Mouse (Mus musculus) liver, embryonic 11.5 days (tissue): ENCODE data around the gene Crtc1. TPM values are rescaled to one million over a fixed set of nuclear protein-coding genes. Genes with fewer than 3 reads are reported as not detected.

Experiments used
- ATAC-seq: fragments of 200-750 bp; cut with Nextera tagmentation; replicated peaks from 2 replicates; pipeline ENCODE4 v1.8.0; 2017; ENCODE audit warnings: moderate number of reproducible peaks, mild to moderate bottlenecking, moderate TSS enrichment, moderate library complexity; ENCODE audit not compliant: low FRiP score
- DNase-seq: peaks from one replicate; pipeline ENCODE4 v3.0.0-alpha.2; 2017; ENCODE audit warnings: low spot score
- H3K27ac ChIP-seq: fragments of 300-500 bp; sonication (generic); 2 replicates; pipeline ENCODE4 v1.5.1; 2014; ENCODE audit warnings: mild to moderate bottlenecking, low read depth, low read length, control low read depth
- H3K27me3 ChIP-seq: fragments of 300-500 bp; sonication (generic); replicated peaks from 2 replicates; pipeline ENCODE4 v1.6.1; 2014; ENCODE audit warnings: low read length, mixed read lengths; ENCODE audit not compliant: control insufficient read depth, insufficient read depth
- H3K36me3 ChIP-seq: fragments of 300-500 bp; sonication (generic); 2 replicates; pipeline ENCODE4 v1.6.1; 2014; ENCODE audit warnings: mild to moderate bottlenecking, low read length, moderate library complexity, mixed read lengths; ENCODE audit not compliant: control insufficient read depth, insufficient read depth
- H3K4me1 ChIP-seq: fragments of 300-500 bp; sonication (generic); replicated peaks from 2 replicates; pipeline ENCODE4 v1.6.1; 2014; ENCODE audit warnings: low read length, mixed read lengths; ENCODE audit not compliant: control insufficient read depth, insufficient read depth
- H3K4me2 ChIP-seq: fragments of 300-500 bp; sonication (generic); 2 replicates; pipeline ENCODE4 v1.6.1; 2014; ENCODE audit warnings: mild to moderate bottlenecking, control low read depth, moderate library complexity
- H3K4me3 ChIP-seq: fragments of 300-500 bp; sonication (generic); 2 replicates; pipeline ENCODE4 v1.5.1; 2014; ENCODE audit warnings: low read depth, low read length, control low read depth
- H3K9ac ChIP-seq: fragments of 300-500 bp; sonication (generic); 2 replicates; pipeline ENCODE4 v1.6.1; 2014; ENCODE audit warnings: low read depth, low read length, control low read depth
- H3K9me3 ChIP-seq: fragments of 300-500 bp; sonication (generic); 2 replicates; pipeline ENCODE4 v1.6.1; 2016; ENCODE audit warnings: low read length, inconsistent platforms, mixed read lengths; ENCODE audit not compliant: control insufficient read depth
- WGBS: fragments of 180-500 bp; shearing (Covaris S2); extraction: QIAGEN DNeasy Blood & Tissue Kit; methylation state at CpG from one replicate; pipeline ENCODE4 v1.1.7; 2014; 5-methylcytosine and 5-hydroxymethylcytosine counted together
- polyA plus RNA-seq: library from polyadenylated mRNA; unstranded; fragments of >200 nt; fragmentation: Nextera tagmentation; extraction: Ambion mirVana; gene quantifications from 2 replicates; pipeline ENCODE4 v1.2.1, GENCODE M21; 2014

Gene Crtc1
- polyA plus RNA-seq, 1 experiment from 2014 or later: 11.3 TPM

DNA sequence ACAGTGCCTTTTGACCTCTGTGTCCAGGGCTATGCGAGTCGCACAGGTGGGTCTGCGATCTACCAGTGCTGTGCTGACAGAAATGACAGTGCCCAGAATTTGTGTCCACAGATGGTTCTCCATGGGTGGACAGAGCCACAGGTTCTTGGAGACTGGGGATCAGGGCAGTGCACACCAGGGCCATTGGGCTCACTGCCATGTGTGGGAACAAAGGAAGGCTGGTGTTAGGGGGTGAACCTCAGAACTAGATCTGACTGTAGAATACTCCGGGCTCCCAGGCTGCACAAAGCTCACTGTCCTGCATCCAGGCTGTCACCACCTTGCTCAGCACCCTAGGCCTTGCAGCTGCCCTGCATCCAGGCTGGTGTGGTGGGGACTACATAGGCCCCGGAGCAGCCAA is 29.1 kb downstream of the Crtc1 start:
- ATAC-seq (no peak), DNase-seq (no peak)
- no peak overlapping the region for H3K4me2 ChIP-seq
- H3K36me3 ChIP-seq: no peaks in the 10 kb centered on the region
- H3K4me1 ChIP-seq: peaks cover 22% of the 10 kb centered on the region
- 91% methylated on average over 5 of the region's 5 CpGs for WGBS
- no peaks in the 10 kb centered on the region for H3K27me3 ChIP-seq
- H3K4me3 ChIP-seq: no peak overlapping the region
- H3K9ac ChIP-seq: no peak overlapping the region
- H3K27ac ChIP-seq: no peak overlapping the region
- H3K9me3 ChIP-seq: no peaks in the 10 kb centered on the region

DNA sequence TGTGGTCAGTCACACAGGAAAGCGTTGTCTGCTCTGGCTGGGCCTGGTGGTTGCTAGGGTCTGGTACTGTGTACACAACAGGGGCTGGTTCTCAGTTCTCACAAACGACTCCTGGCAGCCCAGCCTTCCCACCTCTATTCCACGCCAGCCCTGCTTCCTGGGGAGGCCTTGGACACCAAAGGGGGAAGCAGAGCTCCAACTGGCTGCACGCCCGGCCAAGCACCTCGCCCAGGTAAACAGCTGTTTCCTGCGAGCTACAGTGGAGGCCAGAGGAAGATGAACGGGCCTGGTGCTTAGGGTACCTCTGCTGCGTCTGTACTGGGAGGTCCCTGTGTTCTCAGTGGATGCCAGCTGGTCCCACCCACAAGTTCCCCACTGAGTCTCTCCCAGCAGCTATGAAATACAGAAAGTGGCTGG is 29.9 kb downstream of the Crtc1 start:
- Histone ChIP-seq H3K27ac (no peak overlapping the region), H3K9me3 (no peaks in the 10 kb centered on the region), H3K9ac (no peak overlapping the region), H3K36me3 (peaks cover 2% of the 10 kb centered on the region; the same call in 1 of the 2 replicates), H3K4me3 (no peak overlapping the region), H3K4me2 (no peak overlapping the region), H3K4me1 (peaks cover 22% of the 10 kb centered on the region), H3K27me3 (no peaks in the 10 kb centered on the region)
- ATAC-seq (no peak), DNase-seq (no peak)
- 65% methylated on average over 9 of the region's 9 CpGs for WGBS

DNA sequence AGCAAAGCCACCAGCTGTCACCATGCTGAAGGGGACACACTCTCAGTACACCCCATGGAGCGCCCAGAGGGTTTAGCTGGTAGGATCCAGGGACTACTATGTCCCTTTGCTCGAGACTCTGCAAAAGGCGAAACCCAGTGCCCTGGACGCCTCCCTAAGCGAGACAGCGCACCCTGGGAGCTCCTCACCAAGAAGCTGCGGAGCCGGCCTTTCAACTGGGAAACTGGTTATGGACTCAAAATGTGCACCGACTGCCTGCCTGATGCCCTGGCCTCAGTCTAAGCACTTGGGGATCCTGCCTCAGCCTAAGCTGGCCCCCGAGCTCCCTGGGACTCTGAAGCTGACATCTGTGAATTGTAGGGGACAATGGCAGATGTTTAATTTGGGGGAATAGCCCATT is 30.4 kb downstream of the Crtc1 start:
- 87% methylated on average over 10 of the region's 10 CpGs for WGBS

DNA sequence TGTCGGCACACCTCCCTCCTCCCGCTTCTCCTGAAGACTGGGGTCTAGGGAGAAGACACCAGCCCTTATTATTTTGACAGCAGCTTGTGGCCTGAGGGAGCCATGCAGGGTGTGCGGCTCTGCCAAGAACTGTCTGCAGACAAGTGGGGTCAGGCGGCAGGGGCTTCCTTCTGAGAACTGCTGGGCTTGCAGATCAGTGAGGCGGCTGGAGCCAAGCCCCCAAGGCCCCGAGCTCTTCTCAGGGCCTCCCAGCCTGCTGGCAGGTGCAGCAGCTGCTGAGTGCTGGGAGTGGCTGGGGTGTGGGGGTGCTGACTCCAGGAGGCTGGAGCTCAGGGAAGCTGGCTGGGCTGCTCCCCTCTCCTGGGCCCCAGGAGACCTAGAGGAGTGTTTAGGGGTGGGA is 31.1 kb downstream of the Crtc1 start:
- WGBS: 80% methylated on average over 6 of the region's 6 CpGs
- Histone ChIP-seq H3K27ac (no peak overlapping the region), H3K9me3 (no peaks in the 10 kb centered on the region), H3K4me2 (no peak overlapping the region), H3K27me3 (no peaks in the 10 kb centered on the region), H3K36me3 (peaks cover 4% of the 10 kb centered on the region; the same call in 1 of the 2 replicates), H3K4me1 (peaks cover 19% of the 10 kb centered on the region), H3K9ac (no peak overlapping the region), H3K4me3 (no peak overlapping the region)
- no peak for DNase-seq
- ATAC-seq: no peak

More for the DNA sequence above, 30.4 kb downstream of the Crtc1 start:
- no peak overlapping the region for H3K9ac ChIP-seq
- H3K4me1 ChIP-seq: peaks cover 19% of the 10 kb centered on the region
- no peak overlapping the region for H3K4me3 ChIP-seq
- DNase-seq: no peak
- H3K27me3 ChIP-seq: no peaks in the 10 kb centered on the region
- peaks cover 4% of the 10 kb centered on the region; the same call in 1 of the 2 replicates for H3K36me3 ChIP-seq
- H3K4me2 ChIP-seq: no peak overlapping the region
- no peaks in the 10 kb centered on the region for H3K9me3 ChIP-seq
- no peak for ATAC-seq
- no peak overlapping the region for H3K27ac ChIP-seq

DNA sequence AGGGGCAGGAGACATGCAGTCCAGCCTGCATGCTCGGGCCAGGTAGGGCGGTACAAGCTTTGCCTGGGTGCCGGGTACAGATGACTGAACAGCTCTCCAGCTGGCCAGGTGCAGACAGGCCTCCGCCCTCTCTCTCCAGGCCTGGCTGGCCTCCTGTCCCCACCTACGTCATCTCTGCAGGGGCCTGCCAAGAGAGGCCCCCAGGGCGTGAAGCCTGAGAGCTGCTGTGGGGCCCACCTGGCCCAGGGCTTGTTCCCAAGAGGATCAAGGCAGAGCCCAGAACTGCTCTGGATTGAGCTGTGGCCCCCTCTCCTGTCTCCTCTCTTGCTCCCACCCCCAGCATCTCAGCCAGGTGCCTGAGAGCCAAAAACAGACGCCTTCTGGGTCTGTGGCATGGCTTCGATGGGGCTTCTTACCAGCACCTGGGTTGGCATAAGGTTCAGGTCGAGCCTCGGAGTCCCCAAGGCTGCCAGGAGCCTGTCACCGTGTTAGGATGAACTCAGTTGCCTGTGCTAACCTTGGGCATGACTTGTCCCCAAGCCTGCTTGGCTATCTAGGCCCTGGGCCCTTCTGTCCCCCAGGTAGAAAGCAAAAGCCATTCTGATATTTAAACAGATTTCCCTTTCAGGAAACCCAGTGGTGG is 32.8 kb downstream of the Crtc1 start:
- Histone ChIP-seq H3K36me3 (peaks cover 4% of the 10 kb centered on the region; the same call in 1 of the 2 replicates), H3K4me1 (peaks cover 19% of the 10 kb centered on the region), H3K9me3 (no peaks in the 10 kb centered on the region), H3K27ac (no peak overlapping the region), H3K4me3 (no peak overlapping the region), H3K4me2 (no peak overlapping the region), H3K9ac (peak overlapping the region; percentile 16; the same call in 1 of the 2 replicates), H3K27me3 (no peaks in the 10 kb centered on the region)
- 81% methylated on average over 11 of the region's 11 CpGs for WGBS
- no peak for DNase-seq
- no peak for ATAC-seq

DNA sequence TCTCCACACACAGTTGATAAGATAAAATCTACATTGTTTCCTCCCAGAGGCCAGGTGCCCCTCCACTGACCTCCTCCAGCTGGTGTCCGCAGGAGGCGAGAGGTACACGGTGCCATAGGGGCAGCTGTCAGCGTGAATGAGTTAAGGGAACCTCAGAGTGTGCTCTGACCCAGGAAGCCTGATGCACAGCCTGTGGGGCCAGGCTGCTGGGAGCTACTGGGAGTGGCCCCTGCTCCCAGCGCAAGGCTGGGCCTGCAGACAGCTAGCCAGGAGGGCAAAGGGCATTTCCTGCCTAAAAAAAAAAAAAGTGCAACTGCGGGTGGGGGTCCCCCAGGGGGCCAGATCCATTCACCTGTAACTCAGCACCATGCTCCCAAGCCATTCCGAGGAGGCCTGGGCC is 34.2 kb downstream of the Crtc1 start:
- Histone ChIP-seq H3K4me3 (no peak overlapping the region), H3K9me3 (no peaks in the 10 kb centered on the region), H3K4me1 (peaks cover 19% of the 10 kb centered on the region), H3K4me2 (no peak overlapping the region), H3K27ac (peak overlapping the region; percentile 7; the same call in 1 of the 2 replicates), H3K27me3 (no peaks in the 10 kb centered on the region), H3K9ac (no peak overlapping the region), H3K36me3 (peaks cover 4% of the 10 kb centered on the region; the same call in 1 of the 2 replicates)
- ATAC-seq (no peak), DNase-seq (no peak)
- WGBS: 40% methylated on average over 7 of the region's 7 CpGs

DNA sequence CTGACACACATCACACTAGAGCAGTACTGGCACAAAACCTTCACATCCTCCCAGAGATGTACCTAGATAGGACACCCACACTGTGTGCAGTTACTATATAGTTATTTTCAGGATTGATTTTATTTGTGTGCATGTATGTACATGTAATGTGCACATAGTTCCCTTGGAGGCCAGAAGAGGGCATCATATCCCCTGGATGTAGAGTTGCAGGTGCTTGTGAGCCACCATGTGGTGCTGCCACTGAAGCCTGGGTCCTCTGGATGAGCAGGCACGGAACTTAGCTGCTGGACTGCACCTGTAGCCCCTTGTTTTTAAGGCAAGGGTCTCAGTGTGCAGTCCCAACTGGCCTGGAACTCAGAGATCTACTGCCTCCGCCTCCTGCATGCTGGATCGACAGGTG is 35.2 kb downstream of the Crtc1 start:
- no peak for ATAC-seq
- Histone ChIP-seq H3K4me1 (peaks cover 17% of the 10 kb centered on the region), H3K9me3 (no peaks in the 10 kb centered on the region), H3K36me3 (peaks cover 4% of the 10 kb centered on the region; the same call in 1 of the 2 replicates), H3K27me3 (no peaks in the 10 kb centered on the region), H3K27ac (no peak overlapping the region), H3K4me3 (no peak overlapping the region), H3K9ac (no peak overlapping the region), H3K4me2 (no peak overlapping the region)
- DNase-seq: no peak
- 85% methylated on average over 3 of the region's 3 CpGs for WGBS

DNA sequence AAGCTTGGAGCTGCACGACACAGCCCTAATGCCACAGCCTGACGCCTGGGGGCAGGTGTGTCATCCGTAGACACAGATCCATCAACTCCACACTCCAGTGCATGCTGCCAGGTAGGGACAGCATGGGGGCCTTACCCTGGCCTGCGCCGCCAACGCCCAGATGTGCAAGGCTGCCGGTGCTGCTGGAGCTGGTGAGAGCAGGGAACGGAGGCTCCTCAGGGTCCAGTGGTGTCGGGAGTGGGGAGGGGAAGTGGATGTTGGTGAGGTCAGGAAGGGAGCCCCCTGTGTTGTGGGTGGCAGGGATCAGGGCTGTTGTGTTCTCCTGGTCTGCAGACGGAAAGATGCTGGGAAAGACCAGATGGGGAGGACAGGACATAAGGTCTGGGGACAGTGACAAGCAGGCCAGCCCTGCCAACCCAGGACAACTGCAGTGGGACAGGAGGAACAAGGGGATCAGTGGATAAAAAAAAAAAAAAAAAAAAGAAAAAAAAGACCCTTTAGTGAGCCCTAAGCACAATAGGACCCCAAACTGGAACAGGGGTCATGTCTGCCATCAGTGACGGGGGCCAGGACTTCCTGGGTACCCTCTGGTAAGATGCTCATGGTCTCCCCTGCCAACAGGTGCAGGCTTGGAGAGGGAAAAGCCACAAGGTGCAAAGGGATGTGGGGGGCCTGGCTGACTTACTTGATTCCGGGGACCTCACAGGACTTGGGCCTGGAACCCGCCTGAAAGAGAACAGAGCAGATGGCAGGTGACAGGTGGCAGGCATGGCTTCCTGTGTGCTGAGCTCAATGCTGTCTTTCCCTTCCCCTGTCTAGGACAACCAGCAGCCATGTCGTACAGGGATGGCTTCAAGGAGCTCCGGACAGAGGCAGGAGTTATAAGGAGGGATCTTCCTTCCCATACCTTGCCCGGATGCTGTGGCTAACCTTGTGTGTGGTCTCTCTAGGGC is 41.5 kb downstream of the Crtc1 start:
- no peaks in the 10 kb centered on the region for H3K36me3 ChIP-seq
- no peak overlapping the region for H3K4me2 ChIP-seq
- no peaks in the 10 kb centered on the region for H3K9me3 ChIP-seq
- H3K9ac ChIP-seq: no peak overlapping the region
- WGBS: 84% methylated on average over 16 of the region's 16 CpGs
- ATAC-seq (no peak), DNase-seq (no peak)
- no peak overlapping the region for H3K27ac ChIP-seq
- no peaks in the 10 kb centered on the region for H3K4me1 ChIP-seq
- no peak overlapping the region for H3K4me3 ChIP-seq
- no peaks in the 10 kb centered on the region for H3K27me3 ChIP-seq
